Mouse (Mus musculus) macrophage (primary cell): ENCODE results near the gene Cdk20. TPM values are rescaled to one million over a fixed set of nuclear protein-coding genes. Genes with fewer than 3 reads are reported as not detected.
A peak's percentile ranks its signal among the peaks of the same experiment; 100 is the strongest.

Source experiments
- H3K27ac ChIP-seq: fragments of 350-480 bp; formaldehyde crosslinking; 2 replicates; pipeline ENCODE4 v1.9.0; 2021
- H3K36me3 ChIP-seq: fragments of 350-480 bp; formaldehyde crosslinking; 2 replicates; pipeline ENCODE4 v1.9.0; 2021; ENCODE audit errors: inconsistent target
- H3K4me3 ChIP-seq: fragments of 350-480 bp; formaldehyde crosslinking; 2 replicates; pipeline ENCODE4 v1.9.0; 2021; ENCODE audit errors: inconsistent target
- H3K79me2 ChIP-seq: fragments of 350-480 bp; formaldehyde crosslinking; 2 replicates; pipeline ENCODE4 v1.9.0; 2021; ENCODE audit errors: inconsistent target
- WGBS: methylation state at CpG from one replicate; pipeline ENCODE4 v1.1.7; 2026; ENCODE audit warnings: inconsistent platforms; ENCODE audit not compliant: missing documents; 5-methylcytosine and 5-hydroxymethylcytosine counted together
- polyA plus RNA-seq: library from polyadenylated mRNA; stranded (reverse); fragments of 250-400 nt; gene quantifications from 3 replicates; pipeline ENCODE4 v1.2.4, GENCODE M21; 2018; ENCODE audit warnings: inconsistent platforms
- total RNA-seq, 78 experiments: library from RNA; depleted of rRNA; stranded (reverse); fragments of 250-400 nt; gene quantifications; 1 replicate in 9 of 78; 2 replicates in 24 of 78; 3 replicates in 43 of 78; 4 replicates in 2 of 78; pipeline ENCODE4 v1.2.4; 2018; ENCODE audit warnings: inconsistent platforms in 56 of 78

The Cdk20 gene
- total RNA-seq (2018; cell fraction: chromatin; rRNA removed): 10 to 100 TPM in 21 of 26 experiments, 1 to 10 TPM in 5; 4.9 to 56.3 (median 17.3) TPM
- 10 to 100 TPM in 4 of 26 experiments, 1 to 10 TPM in 22; 2.5 to 12.5 (median 5.6) TPM for total RNA-seq (2018; cell fraction: cytosol; rRNA removed)
- 10 to 100 TPM in 16 of 26 experiments, 1 to 10 TPM in 10; 2.7 to 45.9 (median 13.0) TPM for total RNA-seq (2018; cell fraction: nucleus; rRNA removed)
- 11.3 to 20.3 TPM (median 11.6 TPM) in 3 replicates for polyA plus RNA-seq

DNA sequence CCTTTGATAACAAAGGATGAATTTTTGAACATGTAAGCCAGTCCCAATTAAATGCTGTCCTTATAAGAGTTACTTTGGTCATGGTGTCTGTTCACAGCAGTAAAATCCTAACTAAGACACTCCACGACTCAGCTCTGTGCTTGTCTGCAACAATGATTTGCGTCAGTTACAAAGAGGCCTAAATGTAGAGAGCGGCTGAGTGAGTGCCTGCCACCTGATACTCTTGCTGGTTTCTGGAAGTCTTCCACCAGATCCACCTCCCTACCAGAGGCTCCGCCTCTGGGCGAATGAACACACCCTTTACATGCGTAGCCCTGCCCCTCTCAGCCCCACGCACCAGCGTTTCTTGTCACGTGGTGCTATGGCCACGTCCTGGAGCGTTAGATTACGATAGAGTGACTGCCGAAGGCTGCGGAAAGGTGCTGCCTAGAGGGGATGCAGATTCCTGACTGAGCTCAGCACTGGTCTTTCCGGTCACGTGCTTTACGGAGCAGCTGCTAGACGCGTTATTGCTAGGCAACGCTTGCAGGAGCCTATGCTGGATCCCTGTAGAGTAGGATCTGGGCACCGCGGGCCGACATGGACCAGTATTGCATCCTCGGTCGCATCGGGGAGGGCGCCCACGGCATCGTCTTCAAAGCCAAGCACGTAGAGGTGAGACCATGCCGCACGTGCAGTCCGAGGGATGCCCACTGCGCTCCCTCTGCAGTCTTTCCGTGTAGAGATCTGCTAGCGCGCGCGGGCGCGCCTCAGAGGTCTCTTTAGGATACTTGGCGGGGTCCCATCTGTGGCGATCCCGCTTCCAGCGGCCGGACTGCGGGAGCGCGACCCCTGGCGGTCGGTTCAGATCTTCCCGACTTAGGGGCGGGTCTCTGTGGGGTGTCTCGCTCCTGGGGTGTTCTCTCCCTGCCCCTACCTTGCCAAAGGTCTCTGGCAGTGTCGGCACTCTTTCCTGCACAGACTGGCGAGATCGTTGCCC lies at the start of gene Cdk20:
TSS of gene Cdk20 (plus strand) at position 298 of the 979 bp plus-strand sequence.
- peaks cover 45% of the 10 kb centered on the region for H3K79me2 ChIP-seq
- H3K27ac ChIP-seq: peak within 1 kb of the TSS; percentile 69
- peak within 1 kb of the TSS; percentile 81 for H3K4me3 ChIP-seq
- under 1% methylated on average over 57 of the region's 57 CpGs for WGBS
- H3K36me3 ChIP-seq: peaks cover 8% of the 10 kb centered on the region; the same call in 1 of the 2 replicates

DNA sequence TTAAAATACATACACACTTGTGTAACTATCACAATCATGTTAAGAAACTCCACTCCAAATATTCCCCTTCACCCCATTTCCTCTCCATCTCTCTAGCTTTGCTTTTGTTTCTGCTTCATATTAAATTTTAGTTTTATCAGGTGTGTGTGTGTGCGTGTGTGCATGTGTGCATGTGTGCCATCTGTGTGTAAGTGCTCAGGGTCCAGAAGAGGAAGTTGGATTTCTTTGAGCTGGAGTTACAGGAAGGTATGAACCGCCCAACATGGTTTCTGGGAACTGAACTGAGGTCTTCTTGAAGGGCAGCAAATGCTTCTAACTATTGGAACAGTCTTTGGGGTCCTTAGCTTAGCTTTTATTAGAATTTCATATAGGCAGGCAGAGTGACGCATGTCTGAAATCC lies 47.2 kb upstream of the Cdk20 start:
- Histone ChIP-seq H3K79me2 (no peaks in the 10 kb centered on the region), H3K27ac (no peak overlapping the region), H3K36me3 (no peaks in the 10 kb centered on the region), H3K4me3 (no peak overlapping the region)
- 74% methylated on average over 3 of the region's 3 CpGs for WGBS

DNA sequence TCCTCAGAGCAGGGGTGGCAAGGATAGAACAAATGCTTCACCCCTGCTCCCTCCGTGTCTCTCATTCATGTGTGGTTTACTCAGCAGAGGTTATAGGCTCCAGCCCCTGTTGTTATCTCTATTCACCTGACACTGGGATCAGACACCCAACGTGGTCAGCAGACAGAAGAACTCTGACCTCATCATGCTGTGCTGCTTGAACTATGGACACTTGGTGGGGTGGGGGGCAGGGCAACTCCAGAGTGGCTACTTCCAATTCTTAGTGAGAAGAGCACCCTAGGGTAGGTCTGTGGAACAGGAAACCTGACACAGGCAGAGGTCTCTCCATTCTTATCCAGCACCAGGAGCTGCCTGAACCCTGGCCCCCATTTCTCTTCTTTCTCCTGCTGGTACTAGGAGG lies 46.1 kb upstream of the Cdk20 start:
- H3K36me3 ChIP-seq: no peaks in the 10 kb centered on the region
- no peak overlapping the region for H3K27ac ChIP-seq
- WGBS: 78% methylated on average over 2 of the region's 2 CpGs
- H3K79me2 ChIP-seq: no peaks in the 10 kb centered on the region
- no peak overlapping the region for H3K4me3 ChIP-seq

DNA sequence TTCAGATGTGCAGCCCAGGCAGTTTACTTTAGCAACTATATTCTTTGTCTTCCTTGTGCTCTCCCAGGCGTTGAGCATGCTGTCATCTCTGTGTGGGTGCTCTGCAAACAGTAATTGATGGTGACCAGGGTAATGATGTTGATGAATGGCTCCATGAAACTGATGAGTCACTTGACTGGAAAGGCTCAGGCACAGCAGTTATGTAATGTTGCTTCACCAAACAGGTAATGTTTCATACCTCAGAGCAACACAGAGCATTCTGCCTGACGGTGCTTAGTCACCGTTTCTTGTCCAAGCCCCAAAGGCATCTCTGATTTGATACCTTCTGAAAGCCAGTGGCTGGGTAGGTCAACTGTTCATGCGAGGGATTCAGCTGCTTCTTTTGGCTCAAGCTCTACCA lies 43.7 kb upstream of the Cdk20 start:
- WGBS: 83% methylated on average over 4 of the region's 4 CpGs
- Histone ChIP-seq H3K4me3 (no peak overlapping the region), H3K27ac (no peak overlapping the region), H3K79me2 (no peaks in the 10 kb centered on the region), H3K36me3 (no peaks in the 10 kb centered on the region)

DNA sequence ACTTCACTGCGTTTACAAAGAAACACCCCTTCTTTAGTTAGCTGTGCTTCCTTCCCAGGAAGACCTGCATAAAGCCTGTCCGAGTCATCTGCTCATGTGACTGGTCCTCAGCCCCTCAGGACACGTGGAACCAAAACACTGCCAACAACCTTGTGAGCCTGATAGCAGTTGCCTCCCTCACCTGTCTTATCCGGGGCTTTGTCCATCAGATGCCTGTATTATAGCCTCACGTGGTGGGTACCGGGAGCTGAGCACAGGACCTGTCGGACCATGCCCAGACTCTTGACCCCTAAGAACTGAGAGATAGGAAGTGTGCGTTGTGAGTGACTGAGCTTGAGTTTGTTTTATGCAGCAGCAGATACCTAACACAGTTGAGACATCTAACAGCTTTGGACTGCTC lies 35.1 kb upstream of the Cdk20 start:
- Histone ChIP-seq H3K79me2 (no peaks in the 10 kb centered on the region), H3K36me3 (no peaks in the 10 kb centered on the region), H3K4me3 (no peak overlapping the region), H3K27ac (no peak overlapping the region)
- 80% methylated on average over 8 of the region's 8 CpGs for WGBS

DNA sequence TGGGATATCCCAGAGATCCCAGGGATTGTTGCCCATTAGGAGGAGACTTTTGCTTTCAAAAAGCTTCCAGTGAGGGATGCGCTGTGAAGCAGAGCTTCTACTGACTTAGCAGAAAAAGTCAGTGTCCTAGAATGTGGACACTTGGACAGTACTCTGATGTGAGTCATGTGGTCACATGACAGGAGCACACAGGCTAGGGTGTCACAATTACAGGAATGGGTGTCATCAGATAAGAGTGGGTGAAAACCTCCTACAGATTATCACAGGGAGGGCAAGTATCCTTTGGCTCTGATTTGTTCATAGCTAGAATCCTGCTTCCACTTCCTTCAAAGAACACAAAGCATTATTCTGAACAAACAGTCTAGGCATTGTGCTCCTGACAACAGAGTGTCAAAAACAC lies 34.0 kb upstream of the Cdk20 start:
- Histone ChIP-seq H3K4me3 (no peak overlapping the region), H3K79me2 (no peaks in the 10 kb centered on the region), H3K36me3 (no peaks in the 10 kb centered on the region), H3K27ac (peak overlapping the region; percentile 67)
- WGBS: 73% methylated on average over 1 of the region's 1 CpGs

DNA sequence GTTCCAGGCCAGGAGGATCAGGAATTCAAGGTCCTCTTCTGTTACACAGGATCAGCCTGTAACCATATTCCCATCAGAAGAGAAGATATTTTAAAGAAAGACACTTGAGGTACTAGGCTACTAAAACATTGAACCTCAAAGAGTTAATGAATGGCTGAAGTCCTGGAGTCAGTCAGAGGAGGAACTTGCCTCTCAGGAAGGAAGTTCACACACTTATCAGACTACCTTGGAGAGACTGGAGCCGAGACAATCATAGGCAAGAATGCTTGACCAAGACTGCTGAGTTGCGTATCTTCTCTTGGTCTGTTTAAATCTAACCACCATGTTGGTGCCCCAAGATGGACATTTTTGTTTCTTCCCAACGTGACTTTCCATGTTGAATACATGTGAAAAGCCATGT lies 32.2 kb upstream of the Cdk20 start:
- no peak overlapping the region for H3K27ac ChIP-seq
- WGBS: 84% methylated on average over 3 of the region's 3 CpGs
- no peaks in the 10 kb centered on the region for H3K36me3 ChIP-seq
- no peak overlapping the region for H3K4me3 ChIP-seq
- H3K79me2 ChIP-seq: no peaks in the 10 kb centered on the region

DNA sequence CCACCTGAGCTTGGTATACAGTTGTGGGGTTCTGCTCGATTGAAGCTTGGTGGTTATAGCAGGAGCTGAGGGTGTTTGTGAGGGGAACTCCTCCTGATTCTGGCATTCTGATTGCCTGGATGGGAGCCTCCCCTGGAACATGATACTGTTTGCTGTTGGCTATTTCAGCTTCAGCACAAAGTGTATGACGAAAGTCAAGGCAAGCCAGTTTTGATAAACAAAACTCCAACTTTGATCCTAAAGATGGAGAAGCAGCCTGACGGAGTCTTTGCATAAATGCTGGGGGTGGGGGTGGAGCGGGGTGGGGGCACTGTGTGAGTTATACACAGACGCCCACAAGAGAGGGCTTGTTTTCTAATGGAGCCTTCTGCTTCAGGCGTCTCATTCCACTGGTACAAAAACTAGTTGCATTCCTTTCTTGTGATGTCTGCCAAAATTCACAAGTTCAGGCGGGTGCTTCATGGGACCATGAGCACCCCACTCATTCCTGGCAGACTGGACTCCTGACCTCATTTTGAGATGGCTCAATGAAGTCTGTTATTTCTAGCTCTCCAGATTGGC lies 31.2 kb upstream of the Cdk20 start:
- Histone ChIP-seq H3K36me3 (no peaks in the 10 kb centered on the region), H3K79me2 (no peaks in the 10 kb centered on the region), H3K27ac (peak overlapping the region; percentile 89), H3K4me3 (no peak overlapping the region)
- 92% methylated on average over 7 of the region's 7 CpGs for WGBS

DNA sequence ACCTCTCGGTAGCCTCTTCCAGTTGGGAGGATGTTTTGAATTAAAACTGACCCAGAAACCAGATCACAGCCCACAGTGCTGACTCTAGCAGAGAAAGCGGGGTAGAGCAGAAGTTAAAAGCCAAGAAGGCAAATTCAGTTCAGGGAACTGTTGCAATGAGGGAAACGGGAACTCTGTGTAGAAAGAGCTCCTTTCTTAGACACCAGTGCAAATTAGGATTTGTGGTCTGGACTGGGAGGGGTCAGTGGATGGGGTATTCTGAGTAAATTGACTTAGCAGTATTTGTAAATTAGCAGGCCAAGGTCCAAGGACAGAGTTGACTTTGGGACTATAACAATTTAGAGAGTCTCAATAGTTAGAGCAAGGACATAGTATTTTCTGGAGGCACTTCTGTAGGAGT lies 30.1 kb upstream of the Cdk20 start:
- H3K27ac ChIP-seq: peak overlapping the region; percentile 89
- H3K36me3 ChIP-seq: no peaks in the 10 kb centered on the region
- no peaks in the 10 kb centered on the region for H3K79me2 ChIP-seq
- no peak overlapping the region for H3K4me3 ChIP-seq
- WGBS: 0% methylated on average over 3 of the region's 3 CpGs

DNA sequence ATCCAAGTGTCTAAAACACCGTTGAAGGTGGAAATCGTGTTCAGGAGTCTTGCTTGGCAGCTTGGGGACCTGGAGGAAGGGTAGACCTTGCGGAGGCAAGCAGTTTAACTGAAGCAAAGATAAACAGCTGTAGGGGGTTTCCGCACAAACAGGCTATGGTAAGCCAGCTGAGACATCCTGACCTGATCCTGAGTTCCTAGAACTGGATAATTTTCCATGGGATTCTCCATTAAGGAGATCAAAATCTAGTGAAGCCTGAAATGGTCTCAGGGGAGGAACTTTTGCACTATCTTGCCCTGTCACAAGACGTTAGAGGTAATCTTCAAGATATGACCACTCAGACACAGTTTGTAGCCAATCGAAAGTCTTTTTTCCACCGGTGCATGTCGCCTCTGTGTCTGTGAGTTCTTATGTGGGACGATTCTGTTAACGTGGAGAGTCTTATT lies 29.6 kb upstream of the Cdk20 start:
- 82% methylated on average over 10 of the region's 10 CpGs for WGBS
- Histone ChIP-seq H3K79me2 (no peaks in the 10 kb centered on the region), H3K4me3 (no peak overlapping the region), H3K27ac (peak overlapping the region; percentile 89), H3K36me3 (no peaks in the 10 kb centered on the region)

DNA sequence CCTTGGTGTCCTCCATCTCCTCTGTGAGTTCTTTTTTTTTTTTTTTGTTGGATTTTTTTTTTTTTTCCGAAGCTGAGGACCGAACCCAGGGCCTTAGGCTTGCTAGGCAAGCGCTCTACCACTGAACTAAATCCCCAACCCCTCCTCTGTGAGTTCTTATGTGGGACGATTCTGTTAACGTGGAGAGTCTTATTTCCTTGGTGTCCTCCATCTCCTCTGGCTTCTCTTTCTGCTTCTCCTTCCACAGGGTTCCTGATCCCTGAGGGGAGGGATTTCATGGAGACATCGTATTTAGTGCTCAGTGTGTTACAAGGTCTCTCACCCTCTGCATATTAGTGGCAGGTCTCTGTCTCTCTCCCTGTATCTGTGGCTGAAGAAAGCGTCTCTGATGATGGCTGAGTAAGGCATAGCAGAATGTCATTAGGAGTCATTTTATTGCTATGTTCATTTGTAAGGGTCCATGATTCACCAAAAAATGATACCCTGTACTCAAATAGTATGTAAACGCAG lies 29.1 kb upstream of the Cdk20 start:
- no peaks in the 10 kb centered on the region for H3K79me2 ChIP-seq
- H3K4me3 ChIP-seq: no peak overlapping the region
- 95% methylated on average over 5 of the region's 8 CpGs for WGBS
- H3K27ac ChIP-seq: peak overlapping the region; percentile 89
- no peaks in the 10 kb centered on the region for H3K36me3 ChIP-seq

DNA sequence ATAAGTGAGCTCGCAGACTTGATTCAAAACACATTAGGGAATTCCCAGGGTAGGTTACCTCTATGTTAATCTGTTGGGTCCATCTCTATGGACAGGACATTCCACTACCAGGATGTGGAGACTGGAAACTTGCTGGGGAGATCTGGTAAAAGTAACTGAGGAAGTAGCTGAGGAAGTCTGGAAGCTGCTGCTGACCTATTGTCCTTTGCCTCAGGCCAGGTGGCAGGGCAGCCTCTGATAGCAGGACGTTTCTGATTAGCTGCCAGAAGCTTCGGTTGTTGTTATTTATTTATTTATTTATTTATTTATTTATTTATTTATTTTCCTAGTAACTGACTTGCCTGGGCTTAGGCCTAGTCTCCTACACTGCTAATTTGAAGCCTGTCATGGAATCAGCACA lies 28.6 kb upstream of the Cdk20 start:
- Histone ChIP-seq H3K4me3 (no peak overlapping the region), H3K36me3 (no peaks in the 10 kb centered on the region), H3K27ac (no peak overlapping the region; the same call in 1 of the 2 replicates), H3K79me2 (no peaks in the 10 kb centered on the region)
- 79% methylated on average over 3 of the region's 3 CpGs for WGBS

DNA sequence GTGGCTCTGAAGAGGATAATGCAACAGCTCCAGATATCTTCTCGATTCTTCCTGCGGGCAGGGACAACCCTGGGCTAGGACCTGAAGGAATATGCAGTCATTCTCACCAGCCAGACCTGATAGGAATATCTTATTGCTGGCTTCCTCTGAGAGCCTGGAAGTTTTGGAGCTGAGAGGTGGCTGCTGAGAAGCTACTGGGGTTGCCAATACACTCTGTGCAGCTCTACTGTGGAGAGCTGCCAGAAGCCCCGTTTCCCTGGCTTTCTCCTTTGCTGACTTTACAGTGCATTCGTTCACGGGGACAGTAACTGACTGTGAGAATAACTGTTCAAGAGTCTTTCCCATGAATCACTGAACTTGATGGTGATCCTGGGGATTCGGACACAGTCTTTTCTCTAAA lies 26.6 kb upstream of the Cdk20 start:
- Histone ChIP-seq H3K27ac (no peak overlapping the region), H3K79me2 (no peaks in the 10 kb centered on the region), H3K4me3 (no peak overlapping the region), H3K36me3 (no peaks in the 10 kb centered on the region)
- 94% methylated on average over 6 of the region's 6 CpGs for WGBS

DNA sequence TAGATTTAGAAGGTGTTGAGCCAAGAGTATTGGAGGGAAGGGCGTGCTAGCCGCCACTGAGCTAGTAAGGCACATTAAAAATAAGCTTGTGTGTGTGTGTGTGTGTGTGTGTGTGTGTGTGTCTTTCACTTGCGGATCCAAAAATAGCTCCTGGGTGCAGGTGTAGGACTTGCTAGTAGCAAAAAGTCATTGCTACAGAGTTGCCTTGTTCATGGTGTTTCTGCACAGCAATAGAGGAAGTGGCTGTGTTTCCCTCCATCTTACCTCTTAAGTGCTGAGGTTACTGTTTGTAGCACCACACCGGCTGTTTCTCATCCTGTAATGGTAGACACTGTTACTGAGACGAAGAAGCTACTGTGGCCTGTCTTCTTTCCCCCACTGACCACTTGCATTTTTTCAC lies 24.1 kb upstream of the Cdk20 start:
- WGBS: 50% methylated on average over 5 of the region's 5 CpGs
- Histone ChIP-seq H3K4me3 (no peak overlapping the region), H3K36me3 (no peaks in the 10 kb centered on the region), H3K27ac (peak overlapping the region; percentile 84), H3K79me2 (no peaks in the 10 kb centered on the region)

DNA sequence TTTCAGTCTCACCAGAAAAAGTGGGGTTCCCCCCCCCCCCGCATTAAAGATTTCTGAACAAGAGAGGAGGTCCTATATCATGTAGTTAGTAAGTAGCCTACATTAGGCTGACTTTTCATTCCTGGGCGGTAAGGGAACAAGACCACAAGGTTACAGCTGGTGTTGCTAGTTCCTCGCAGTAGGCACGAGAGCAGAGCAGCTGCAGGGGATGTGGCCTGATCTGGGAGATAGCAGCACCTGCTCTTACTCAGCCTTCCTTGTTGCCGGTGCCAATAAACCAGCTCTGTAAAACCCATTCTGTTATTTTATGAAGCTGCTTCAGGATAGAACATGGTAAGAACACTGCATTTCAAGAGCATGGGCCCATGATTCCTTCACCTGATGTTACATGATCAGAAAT lies 21.5 kb upstream of the Cdk20 start:
- 30% methylated on average over 5 of the region's 5 CpGs for WGBS
- H3K79me2 ChIP-seq: no peaks in the 10 kb centered on the region
- H3K4me3 ChIP-seq: no peak overlapping the region
- no peaks in the 10 kb centered on the region for H3K36me3 ChIP-seq
- H3K27ac ChIP-seq: no peak overlapping the region
